Mouse (Mus musculus) R1 (cell line): ENCODE measurements around the gene Snrnp48.

Experiments
- DNase-seq: peaks from one replicate; pipeline ENCODE4 v3.0.0-alpha.2; 2018; ENCODE audit warnings: low read depth, low spot score

Gene Snrnp48

DNA sequence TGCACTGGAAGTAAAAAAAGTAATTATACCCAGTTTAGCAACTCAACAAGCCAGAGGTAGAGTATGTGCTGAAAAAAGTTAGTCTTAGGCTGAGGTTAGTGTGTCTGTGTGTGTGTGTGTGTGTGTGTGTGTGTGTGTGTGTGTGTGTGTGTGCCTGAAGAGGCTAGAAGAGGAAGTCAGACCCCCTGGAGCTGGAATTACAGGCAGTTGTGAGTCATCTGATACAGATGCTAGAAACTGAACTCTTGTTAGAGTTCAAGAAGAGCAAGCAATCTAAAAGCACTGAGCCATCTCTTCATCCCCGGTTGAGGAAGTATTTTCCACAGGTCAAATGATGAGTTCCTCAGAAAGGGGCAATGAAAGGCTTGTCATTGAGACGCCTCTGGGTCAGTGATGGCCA, 54.2 kb downstream of the Snrnp48 start:
- DNase-seq = no peak

DNA sequence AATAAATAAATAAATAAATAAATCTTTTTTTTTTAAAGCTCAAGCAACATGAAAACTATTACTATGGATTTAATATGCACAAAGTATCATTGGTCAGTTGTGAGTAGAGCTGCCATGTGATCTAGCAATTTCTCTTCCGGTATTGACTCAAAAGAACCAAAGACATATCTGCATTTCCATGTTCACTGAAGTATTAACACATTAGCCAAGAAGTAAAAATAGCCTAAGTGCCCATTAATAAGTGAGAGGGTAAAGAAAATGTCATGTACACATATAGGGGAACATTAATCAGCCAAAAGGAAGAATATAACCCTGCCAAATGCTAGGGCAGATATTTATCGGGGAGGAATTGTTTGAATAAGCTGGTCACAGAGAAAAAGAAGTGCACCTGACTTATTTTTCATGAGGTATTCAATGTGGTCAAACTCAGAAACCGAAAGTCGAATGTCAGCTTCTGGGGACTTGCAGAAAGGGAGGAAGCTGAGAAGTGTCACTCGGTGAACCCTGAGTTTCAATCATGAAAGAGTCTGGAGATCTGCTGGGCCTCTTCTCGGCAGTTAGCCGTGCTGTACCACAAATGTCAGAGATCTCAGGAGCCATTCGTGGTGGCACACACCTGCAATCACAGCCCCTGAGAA, 64.4 kb downstream of the Snrnp48 start:
- DNase-seq = no peak

DNA sequence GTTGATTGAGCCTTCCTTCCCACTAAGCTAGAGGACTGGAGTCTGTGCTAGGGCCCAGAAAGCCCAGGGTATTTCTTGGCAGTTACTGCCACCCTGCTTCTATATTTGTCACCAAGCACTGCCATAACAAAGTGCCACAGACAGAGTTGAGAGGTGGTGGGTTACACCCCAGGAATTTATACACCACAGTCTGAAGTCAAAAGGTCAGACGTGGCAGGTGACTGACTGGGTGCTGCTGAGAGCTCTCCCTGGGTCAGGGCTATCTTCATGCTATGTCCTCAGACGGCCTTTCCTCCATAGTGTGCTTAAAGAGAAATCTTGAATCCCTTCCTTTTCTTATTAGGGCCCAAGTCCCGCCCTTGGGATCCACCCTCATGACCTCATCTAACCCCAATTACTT, 67.9 kb downstream of the Snrnp48 start:
- DNase-seq = no peak
